Mouse (Mus musculus) forebrain, embryonic 15.5 days (tissue): ENCODE measurements around the gene Dhfr. TPM values are rescaled to one million over a fixed set of nuclear protein-coding genes. Genes with fewer than 3 reads are reported as not detected.
A peak's percentile ranks its signal among the peaks of the same experiment; 100 is the strongest.

ENCODE experiments used
- ATAC-seq: fragments of 200-750 bp; cut with Nextera tagmentation; replicated peaks from 2 replicates; pipeline ENCODE4 v1.8.0; 2017; ENCODE audit warnings: mild to moderate bottlenecking, moderate TSS enrichment, moderate library complexity
- H3K27ac ChIP-seq: fragments of 300-500 bp; sonication (generic); replicated peaks from 2 replicates; pipeline ENCODE4 v1.5.1; 2015; ENCODE audit warnings: mild to moderate bottlenecking, inconsistent platforms
- H3K27me3 ChIP-seq: fragments of 300-500 bp; sonication (generic); 2 replicates; pipeline ENCODE4 v1.6.1; 2015; ENCODE audit warnings: inconsistent platforms
- H3K36me3 ChIP-seq: fragments of 300-500 bp; sonication (generic); 2 replicates; pipeline ENCODE4 v1.6.1; 2015; ENCODE audit warnings: mild to moderate bottlenecking, inconsistent platforms
- H3K4me1 ChIP-seq: fragments of 300-500 bp; sonication (generic); 2 replicates; pipeline ENCODE4 v1.6.1; 2015; ENCODE audit warnings: inconsistent platforms
- H3K4me2 ChIP-seq: fragments of 300-500 bp; sonication (generic); replicated peaks from 2 replicates; pipeline ENCODE4 v1.6.1; 2015; ENCODE audit warnings: mild to moderate bottlenecking, inconsistent platforms
- H3K4me3 ChIP-seq: fragments of 300-500 bp; sonication (generic); 2 replicates; pipeline ENCODE4 v1.5.1; 2015; ENCODE audit warnings: mild to moderate bottlenecking, inconsistent platforms
- H3K9ac ChIP-seq: fragments of 300-500 bp; sonication (generic); replicated peaks from 2 replicates; pipeline ENCODE4 v1.6.1; 2015; ENCODE audit warnings: mild to moderate bottlenecking, inconsistent platforms
- H3K9me3 ChIP-seq: fragments of 300-500 bp; sonication (generic); 2 replicates; pipeline ENCODE4 v1.6.1; 2016; ENCODE audit warnings: inconsistent platforms
- WGBS: fragments of 180-500 bp; shearing (Covaris S2); methylation state at CpG from one replicate; pipeline ENCODE4 v1.1.7; 2015; ENCODE audit warnings: mixed read lengths; 5-methylcytosine and 5-hydroxymethylcytosine counted together
- polyA plus RNA-seq: library from polyadenylated mRNA; unstranded; fragments of >200 nt; fragmentation: Nextera tagmentation; extraction: Ambion mirVana; gene quantifications from 2 replicates; pipeline ENCODE4 v1.2.1, GENCODE M21; 2015

The Dhfr gene
- polyA plus RNA-seq, 1 experiment from 2014 or later = 8.9 TPM

GRCm38 (mm10) chr13:92398491-92399384 is 44.2 kb downstream of the Dhfr start:
- WGBS = 58% methylated on average over 11 of the region's 11 CpGs
- ATAC-seq = 0 out of 2 replicates have a peak, but pooled peaks have one; percentile 35

GRCm38 (mm10) chr13:92402063-92402462 is 47.5 kb downstream of the Dhfr start:
- H3K4me2 ChIP-seq = no peak overlapping the region
- H3K27me3 ChIP-seq = no peaks in the 10 kb centered on the region
- H3K27ac ChIP-seq = no peak overlapping the region
- H3K36me3 ChIP-seq = no peaks in the 10 kb centered on the region
- 67% methylated on average over 2 of the region's 2 CpGs for WGBS
- no peak overlapping the region for H3K4me3 ChIP-seq
- no peaks in the 10 kb centered on the region for H3K9me3 ChIP-seq
- no peaks in the 10 kb centered on the region for H3K4me1 ChIP-seq
- H3K9ac ChIP-seq = no peak overlapping the region
- no peak for ATAC-seq

More at GRCm38 (mm10) chr13:92398491-92399384, 44.2 kb downstream of the Dhfr start:
- H3K4me1 ChIP-seq = no peaks in the 10 kb centered on the region
- H3K9me3 ChIP-seq = no peaks in the 10 kb centered on the region
- no peak overlapping the region for H3K9ac ChIP-seq
- H3K36me3 ChIP-seq = no peaks in the 10 kb centered on the region
- no peaks in the 10 kb centered on the region for H3K27me3 ChIP-seq
- no peak overlapping the region for H3K4me3 ChIP-seq
- H3K27ac ChIP-seq = no peak overlapping the region
- H3K4me2 ChIP-seq = no peak overlapping the region

DNA sequence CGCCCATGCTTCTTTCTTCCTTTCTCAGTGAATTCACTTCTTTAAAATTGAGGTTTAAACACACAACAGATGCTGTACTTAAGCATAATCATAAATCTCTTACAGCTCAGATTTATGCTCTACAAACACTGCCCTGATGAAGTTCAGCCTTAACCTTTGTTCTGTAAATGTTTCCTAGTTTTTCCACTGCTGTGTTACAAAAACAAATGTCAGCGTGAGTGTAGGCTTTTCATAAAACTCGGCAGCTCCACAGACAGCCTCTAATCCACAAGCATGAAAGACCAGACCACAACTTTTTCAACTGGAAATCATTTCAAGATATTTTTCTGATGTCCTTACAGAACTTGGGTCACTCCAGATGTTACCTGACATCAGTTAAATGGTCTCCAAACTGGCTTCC is 49.0 kb downstream of the Dhfr start:
- no peak overlapping the region for H3K4me3 ChIP-seq
- no peaks in the 10 kb centered on the region for H3K36me3 ChIP-seq
- no peak overlapping the region for H3K4me2 ChIP-seq
- no peak for ATAC-seq
- no peak overlapping the region for H3K9ac ChIP-seq
- H3K27me3 ChIP-seq = no peaks in the 10 kb centered on the region
- no peaks in the 10 kb centered on the region for H3K4me1 ChIP-seq
- no peak overlapping the region for H3K27ac ChIP-seq
- no peaks in the 10 kb centered on the region for H3K9me3 ChIP-seq
- 81% methylated on average over 3 of the region's 3 CpGs for WGBS

GRCm38 (mm10) chr13:92410486-92410885 is 56.0 kb downstream of the Dhfr start:
- no peaks in the 10 kb centered on the region for H3K4me1 ChIP-seq
- H3K4me2 ChIP-seq = no peak overlapping the region
- H3K9me3 ChIP-seq = no peaks in the 10 kb centered on the region
- no peak for ATAC-seq
- no peak overlapping the region for H3K27ac ChIP-seq
- H3K27me3 ChIP-seq = no peaks in the 10 kb centered on the region
- WGBS = 80% methylated on average over 2 of the region's 2 CpGs
- H3K9ac ChIP-seq = no peak overlapping the region
- H3K36me3 ChIP-seq = no peaks in the 10 kb centered on the region
- H3K4me3 ChIP-seq = no peak overlapping the region

DNA sequence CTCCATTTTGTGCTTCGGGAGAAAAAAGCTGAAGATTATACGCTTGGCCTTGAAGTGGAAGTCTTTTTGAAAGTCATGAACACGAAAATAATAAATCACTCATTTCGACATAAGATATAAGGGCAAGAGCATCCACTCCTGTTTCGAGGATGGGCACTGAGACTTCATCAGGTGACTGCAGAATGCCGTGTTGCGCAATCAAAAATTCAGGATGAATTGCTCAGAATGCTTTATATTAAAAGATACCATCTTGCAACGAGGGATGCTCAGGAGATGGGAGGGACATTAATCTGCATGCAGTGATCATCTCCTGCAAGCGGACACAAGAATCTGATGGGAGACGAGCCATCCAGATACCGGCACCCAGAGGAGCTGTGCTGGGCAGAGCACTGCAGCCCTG is 65.1 kb downstream of the Dhfr start:
- Histone ChIP-seq H3K27ac (no peak overlapping the region), H3K4me1 (no peaks in the 10 kb centered on the region), H3K4me3 (no peak overlapping the region), H3K27me3 (peaks cover 2% of the 10 kb centered on the region; the same call in 1 of the 2 replicates), H3K4me2 (no peak overlapping the region), H3K36me3 (no peaks in the 10 kb centered on the region), H3K9ac (no peak overlapping the region), H3K9me3 (no peaks in the 10 kb centered on the region)
- no peak for ATAC-seq
- 91% methylated on average over 11 of the region's 11 CpGs for WGBS

DNA sequence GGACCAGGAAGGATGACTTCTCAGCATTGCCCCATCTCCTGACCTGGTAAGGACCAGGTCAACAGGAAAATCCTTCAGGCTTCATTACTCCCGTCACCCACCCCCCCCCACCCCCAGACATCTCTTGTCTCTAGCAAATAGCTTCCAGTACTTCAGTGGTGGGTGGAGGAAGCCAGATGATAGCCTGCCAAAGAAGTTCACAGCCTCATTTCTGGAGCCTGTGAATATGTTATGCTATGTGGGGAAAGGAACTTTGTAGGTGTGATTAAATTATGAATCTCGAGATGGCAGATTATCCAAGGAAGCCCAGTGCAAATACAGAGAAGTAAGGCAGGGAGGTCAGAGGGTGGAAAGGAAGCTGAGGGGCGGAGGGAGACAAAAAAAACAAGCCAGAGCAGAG is 69.2 kb downstream of the Dhfr start:
- Histone ChIP-seq H3K9ac (no peak overlapping the region), H3K27ac (no peak overlapping the region), H3K4me2 (no peak overlapping the region), H3K9me3 (no peaks in the 10 kb centered on the region), H3K27me3 (peaks cover 31% of the 10 kb centered on the region), H3K4me1 (peaks cover 18% of the 10 kb centered on the region), H3K4me3 (no peak overlapping the region), H3K36me3 (no peaks in the 10 kb centered on the region)
- ATAC-seq = no peak
- WGBS = 61% methylated on average over 3 of the region's 3 CpGs

GRCm38 (mm10) chr13:92425758-92426264 is 71.3 kb downstream of the Dhfr start, which contains the start of gene Ankrd34b:
TSS of gene Ankrd34b (plus strand) at chr13:92425896.
- Histone ChIP-seq H3K36me3 (no peaks in the 10 kb centered on the region), H3K9me3 (no peaks in the 10 kb centered on the region), H3K27me3 (peaks cover 31% of the 10 kb centered on the region), H3K4me3 (peak within 1 kb of the TSS; percentile 73), H3K4me2 (peak within 1 kb of the TSS; percentile 100), H3K4me1 (peaks cover 18% of the 10 kb centered on the region), H3K9ac (peak within 1 kb of the TSS; percentile 57), H3K27ac (no peak within 1 kb of the TSS)
- WGBS = under 1% methylated on average over 54 of the region's 54 CpGs
- peak; percentile 78 for ATAC-seq

DNA sequence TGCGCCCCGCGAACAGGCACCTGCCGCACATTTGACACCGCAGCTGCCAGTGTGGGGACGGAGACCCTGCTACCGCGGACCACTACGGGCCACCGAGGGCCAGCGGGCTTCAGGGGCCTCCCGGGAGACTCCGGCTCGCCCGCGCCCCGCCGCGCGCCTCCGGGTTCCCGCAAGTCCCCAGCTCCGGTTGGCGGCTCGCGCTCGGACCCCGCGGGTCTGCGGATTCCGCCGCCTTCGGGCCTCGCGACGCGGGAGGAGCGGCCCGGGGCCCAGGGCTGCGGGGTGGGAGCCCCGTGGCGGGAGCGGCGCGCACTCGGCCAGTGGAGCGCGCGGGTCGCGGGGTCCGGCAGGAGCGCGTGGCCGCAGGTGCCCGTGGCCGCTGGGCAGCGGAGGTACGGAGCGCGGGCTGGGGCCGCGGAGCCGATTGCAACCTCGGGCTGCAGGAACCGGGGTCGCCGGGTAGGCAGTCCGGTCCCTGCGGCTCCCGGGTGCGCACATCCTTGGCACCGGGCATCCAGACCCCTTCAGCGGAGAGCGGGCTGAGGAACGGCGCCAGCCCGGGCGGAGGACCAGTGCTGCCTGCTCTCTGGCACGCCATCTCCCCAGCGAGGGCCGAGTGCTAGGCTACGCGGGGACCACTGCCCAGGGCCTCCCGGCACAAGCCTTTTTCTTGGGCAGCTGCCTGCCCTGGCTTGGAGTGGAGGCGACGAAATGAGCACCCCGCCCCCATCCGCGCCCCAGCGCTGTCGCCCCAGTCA is 71.9 kb downstream of the Dhfr start:
- Histone ChIP-seq H3K27me3 (peaks cover 31% of the 10 kb centered on the region), H3K4me3 (peak overlapping the region; percentile 73), H3K27ac (no peak overlapping the region), H3K4me1 (peaks cover 18% of the 10 kb centered on the region), H3K9ac (peak overlapping the region; percentile 57), H3K36me3 (no peaks in the 10 kb centered on the region), H3K4me2 (peak overlapping the region; percentile 100), H3K9me3 (no peaks in the 10 kb centered on the region)
- WGBS = under 1% methylated on average over 75 of the region's 92 CpGs
- ATAC-seq = peak; percentile 79

GRCm38 (mm10) chr13:92427351-92427855 is 72.9 kb downstream of the Dhfr start:
- no peak overlapping the region for H3K9ac ChIP-seq
- peak overlapping the region; percentile 73 for H3K4me3 ChIP-seq
- ATAC-seq = no peak
- H3K9me3 ChIP-seq = no peaks in the 10 kb centered on the region
- H3K4me2 ChIP-seq = peak overlapping the region; percentile 100
- H3K36me3 ChIP-seq = no peaks in the 10 kb centered on the region
- WGBS = 57% methylated on average over 4 of the region's 4 CpGs
- peaks cover 18% of the 10 kb centered on the region for H3K4me1 ChIP-seq
- peaks cover 31% of the 10 kb centered on the region for H3K27me3 ChIP-seq
- H3K27ac ChIP-seq = no peak overlapping the region
